Mouse (Mus musculus): ENCODE measurements at regions not wholly inside any gene's neighbourhood (a gene's known extent, or its start where the extent isn't known, plus 50 kb on each side); places are given as distances from the start of the nearest gene placed in this dataset.

GRCm38 (mm10) chr2:9607547-9607946, 273.5 kb upstream of the 4930412O13Rik start:
- WGBS, result 88% methylated on average over 2 of the region's 2 CpGs
- Histone ChIP-seq H3K36me3 (no peaks in the 10 kb centered on the region), H3K4me2 (no peak overlapping the region), H3K4me1 (peaks cover 3% of the 10 kb centered on the region; the same call in 1 of the 2 replicates), H3K27me3 (replicated peaks) (no peaks in the 10 kb centered on the region), H3K27ac (replicated peaks) (no peak overlapping the region), H3K4me3 (replicated peaks) (no peak overlapping the region), H3K9me3 (replicated peaks) (no peaks in the 10 kb centered on the region), H3K9ac (replicated peaks) (no peak overlapping the region)
- ATAC-seq (ENCODE audit: low FRiP score), result no peak

- H3K9me3 ChIP-seq (replicated peaks), result no peaks in the 10 kb centered on the region
- no peak for ATAC-seq (ENCODE audit: low FRiP score)
- no peaks in the 10 kb centered on the region for H3K36me3 ChIP-seq
- 85% methylated on average over 2 of the region's 2 CpGs for WGBS
- no peak overlapping the region for H3K27ac ChIP-seq (replicated peaks)
- no peak overlapping the region for H3K4me3 ChIP-seq (replicated peaks)
- no peaks in the 10 kb centered on the region for H3K27me3 ChIP-seq (replicated peaks)
- no peak overlapping the region for H3K4me2 ChIP-seq
- no peak overlapping the region for H3K9ac ChIP-seq (replicated peaks)
- no peaks in the 10 kb centered on the region for H3K4me1 ChIP-seq
Measured at GRCm38 (mm10) chr2:9614415-9614814, 266.6 kb upstream of the 4930412O13Rik start.

GRCm38 (mm10) chr2:9616292-9616691, 264.8 kb upstream of the 4930412O13Rik start:
- Histone ChIP-seq H3K9ac (replicated peaks) (no peak overlapping the region), H3K9me3 (replicated peaks) (no peaks in the 10 kb centered on the region), H3K27me3 (replicated peaks) (no peaks in the 10 kb centered on the region), H3K4me1 (peaks cover 9% of the 10 kb centered on the region), H3K27ac (replicated peaks) (no peak overlapping the region), H3K4me2 (no peak overlapping the region), H3K36me3 (no peaks in the 10 kb centered on the region), H3K4me3 (replicated peaks) (no peak overlapping the region)
- no peak for ATAC-seq (ENCODE audit: low FRiP score)
- WGBS, result 88% methylated on average over 5 of the region's 5 CpGs

GRCm38 (mm10) chr2:9620303-9621244, 260.5 kb upstream of the 4930412O13Rik start:
- Histone ChIP-seq H3K36me3 (no peaks in the 10 kb centered on the region), H3K4me1 (peaks cover 9% of the 10 kb centered on the region), H3K9me3 (replicated peaks) (no peaks in the 10 kb centered on the region), H3K4me2 (peak overlapping the region; percentile 37), H3K27ac (replicated peaks) (peak overlapping the region; percentile 37; the same call in 1 of the 2 replicates), H3K9ac (replicated peaks) (no peak overlapping the region), H3K27me3 (replicated peaks) (no peaks in the 10 kb centered on the region), H3K4me3 (replicated peaks) (no peak overlapping the region)
- WGBS, result 50% methylated on average over 21 of the region's 21 CpGs
- ATAC-seq (ENCODE audit: low FRiP score), result peak; percentile 88

- Histone ChIP-seq H3K4me1 (peaks cover 9% of the 10 kb centered on the region), H3K4me3 (replicated peaks) (no peak overlapping the region), H3K9ac (replicated peaks) (no peak overlapping the region), H3K4me2 (no peak overlapping the region), H3K27me3 (replicated peaks) (no peaks in the 10 kb centered on the region), H3K36me3 (no peaks in the 10 kb centered on the region), H3K27ac (replicated peaks) (no peak overlapping the region), H3K9me3 (replicated peaks) (no peaks in the 10 kb centered on the region)
- WGBS, result 90% methylated on average over 2 of the region's 2 CpGs
- no peak for ATAC-seq (ENCODE audit: low FRiP score)
Measured at GRCm38 (mm10) chr2:9623702-9624101, 257.4 kb upstream of the 4930412O13Rik start.

- WGBS, result 91% methylated on average over 3 of the region's 3 CpGs
- no peak overlapping the region for H3K27ac ChIP-seq (replicated peaks)
- peaks cover 6% of the 10 kb centered on the region for H3K4me1 ChIP-seq
- no peaks in the 10 kb centered on the region for H3K9me3 ChIP-seq (replicated peaks)
- H3K27me3 ChIP-seq (replicated peaks), result no peaks in the 10 kb centered on the region
- no peak overlapping the region for H3K4me2 ChIP-seq
- no peak for ATAC-seq (ENCODE audit: low FRiP score)
- no peak overlapping the region for H3K9ac ChIP-seq (replicated peaks)
- no peaks in the 10 kb centered on the region for H3K36me3 ChIP-seq
- H3K4me3 ChIP-seq (replicated peaks), result no peak overlapping the region
Measured at GRCm38 (mm10) chr2:9628026-9628425, 253.0 kb upstream of the 4930412O13Rik start.

- WGBS, result 11% methylated on average over 15 of the region's 15 CpGs
- Histone ChIP-seq H3K9ac (replicated peaks) (no peak overlapping the region; the same call in 1 of the 2 replicates), H3K9me3 (replicated peaks) (no peaks in the 10 kb centered on the region), H3K36me3 (no peaks in the 10 kb centered on the region), H3K4me1 (peaks cover 10% of the 10 kb centered on the region), H3K4me2 (peak overlapping the region; percentile 56), H3K27ac (replicated peaks) (no peak overlapping the region), H3K27me3 (replicated peaks) (no peaks in the 10 kb centered on the region), H3K4me3 (replicated peaks) (peak overlapping the region; percentile 26)
- peak; percentile 47; the same call in 1 of the 2 replicates for ATAC-seq (ENCODE audit: low FRiP score)
Measured at GRCm38 (mm10) chr2:9632719-9633446, 248.2 kb upstream of the 4930412O13Rik start.

- WGBS, result 65% methylated on average over 5 of the region's 5 CpGs
- H3K27me3 ChIP-seq (replicated peaks), result no peaks in the 10 kb centered on the region
- H3K9me3 ChIP-seq (replicated peaks), result no peaks in the 10 kb centered on the region
- no peak overlapping the region for H3K27ac ChIP-seq (replicated peaks)
- H3K4me1 ChIP-seq, result no peaks in the 10 kb centered on the region
- ATAC-seq (ENCODE audit: low FRiP score), result no peak
- H3K4me3 ChIP-seq (replicated peaks), result no peak overlapping the region
- no peak overlapping the region for H3K9ac ChIP-seq (replicated peaks)
- H3K4me2 ChIP-seq, result no peak overlapping the region
- H3K36me3 ChIP-seq, result no peaks in the 10 kb centered on the region
Measured at GRCm38 (mm10) chr2:9639262-9639661, 241.8 kb upstream of the 4930412O13Rik start.

GRCm38 (mm10) chr2:9641629-9642028, 239.4 kb upstream of the 4930412O13Rik start:
- no peak for ATAC-seq (ENCODE audit: low FRiP score)
- whole genome bisulfite sequencing, result 76% methylated on average over 7 of the region's 7 CpGs
- H3K27ac ChIP-seq (replicated peaks), result no peak overlapping the region
- no peak overlapping the region for H3K9ac ChIP-seq (replicated peaks)
- H3K4me3 ChIP-seq (replicated peaks), result no peak overlapping the region
- H3K9me3 ChIP-seq (replicated peaks), result no peaks in the 10 kb centered on the region
- no peaks in the 10 kb centered on the region for H3K4me1 ChIP-seq
- H3K27me3 ChIP-seq (replicated peaks), result no peaks in the 10 kb centered on the region
- H3K36me3 ChIP-seq, result no peaks in the 10 kb centered on the region
- no peak overlapping the region for H3K4me2 ChIP-seq

GRCm38 (mm10) chr2:9642411-9642810, 238.6 kb upstream of the 4930412O13Rik start:
- Histone ChIP-seq H3K4me3 (replicated peaks) (no peak overlapping the region), H3K9me3 (replicated peaks) (no peaks in the 10 kb centered on the region), H3K4me2 (no peak overlapping the region), H3K27ac (replicated peaks) (no peak overlapping the region), H3K4me1 (no peaks in the 10 kb centered on the region), H3K9ac (replicated peaks) (no peak overlapping the region), H3K27me3 (replicated peaks) (no peaks in the 10 kb centered on the region), H3K36me3 (no peaks in the 10 kb centered on the region)
- WGBS, result 87% methylated on average over 3 of the region's 3 CpGs
- ATAC-seq (ENCODE audit: low FRiP score), result no peak

- Histone ChIP-seq H3K9me3 (replicated peaks) (no peaks in the 10 kb centered on the region), H3K4me2 (no peak overlapping the region), H3K4me1 (no peaks in the 10 kb centered on the region), H3K27ac (replicated peaks) (no peak overlapping the region), H3K4me3 (replicated peaks) (no peak overlapping the region), H3K9ac (replicated peaks) (no peak overlapping the region), H3K27me3 (replicated peaks) (no peaks in the 10 kb centered on the region), H3K36me3 (no peaks in the 10 kb centered on the region)
- WGBS, result 45% methylated on average over 3 of the region's 3 CpGs
- no peak for ATAC-seq (ENCODE audit: low FRiP score)
Measured at GRCm38 (mm10) chr2:9646466-9646865, 234.6 kb upstream of the 4930412O13Rik start.

- Histone ChIP-seq H3K4me1 (no peaks in the 10 kb centered on the region), H3K9me3 (replicated peaks) (no peaks in the 10 kb centered on the region), H3K36me3 (no peaks in the 10 kb centered on the region), H3K27ac (replicated peaks) (no peak overlapping the region), H3K4me3 (replicated peaks) (no peak overlapping the region), H3K4me2 (no peak overlapping the region), H3K9ac (replicated peaks) (no peak overlapping the region), H3K27me3 (replicated peaks) (no peaks in the 10 kb centered on the region)
- WGBS, result 9% methylated on average over 4 of the region's 4 CpGs
- ATAC-seq (ENCODE audit: low FRiP score), result no peak
Measured at GRCm38 (mm10) chr2:9646963-9647362, 234.1 kb upstream of the 4930412O13Rik start.

Measured in neural tube, embryonic 15.5 days (tissue).